Mouse (Mus musculus): Measurements from ENCODE around the gene Map3k13.

GRCm38 (mm10) chr16:21868651-21869050, 74.5 kb downstream of the Map3k13 start:
- TF ChIP-seq POLR2A (IDR thresholded peaks at IDR 0.05; ENCODE audit: borderline replicate concordance, extremely low read depth, low read depth, low read length) (no peak), CTCF (IDR thresholded peaks at IDR 0.05; ENCODE audit: insufficient read depth, low read length) (no peak)
